10 mouse cellular contexts compared by ENCODE assay signal in genomic region chr5:139764296-139764695, GRCm38 (mm10). TPM values are rescaled to one million over a fixed set of nuclear protein-coding genes. Genes with fewer than 3 reads are reported as not detected.
DNase-seq lines count a peak whose midpoint lies in the region; TF ChIP-seq lines count a peak whose summit lies in the region.
"Had no signal": no experiment of that assay in that cellular context is flagged by ENCODE, and none has a peak within 500 bp of the region (broad histone marks: within the 10 kb centered on the region; RNA-seq: fewer than 3 reads in every experiment).

No protein-coding gene starts in this region.

- no peak overlapping the region for H3K9ac ChIP-seq in CH12.LX (ENCODE audit: insufficient read depth, low read depth)
- H3K9ac ChIP-seq: lung, embryonic 15.5 days; stomach, embryonic 15.5 days had no signal

- no peak for DNase-seq in layer of hippocampus, adult 2 months (ENCODE audit: low spot score in 2 of 2)
- no peak for DNase-seq in layer of hippocampus, adult 9-10 months (ENCODE audit: low spot score)
- peak; percentile 40 for DNase-seq in CH12.LX (ENCODE audit: extremely low read depth)
- DNase-seq in R1 (ENCODE audit: low read depth, low spot score) = peak; percentile 69
- DNase-seq in kidney, postnatal 4 days = peak; percentile 45 to 61
- no peak for DNase-seq in Muller cell, postnatal 12 days (ENCODE audit: inconsistent ontology term)
- DNase-seq in urinary bladder, postnatal 25 days (ENCODE audit: low spot score) = no peak
- no peak for DNase-seq in adrenal gland, postnatal 25 days

- no peak for TF ChIP-seq EP300 in CH12.LX (IDR thresholded peaks at IDR 0.05; ENCODE audit: low read length)

- H3K27me3 ChIP-seq in CH12.LX (replicated peaks) = no peaks in the 10 kb centered on the region
- H3K27me3 ChIP-seq: lung, embryonic 15.5 days; stomach, embryonic 15.5 days had no signal

- no peaks in the 10 kb centered on the region for H3K79me2 ChIP-seq in CH12.LX (replicated peaks; ENCODE audit: control insufficient read depth, extremely low read depth, insufficient read depth, poor library complexity, severe bottlenecking)

- dilution Hi-C loops in CH12.LX (cut with MboI; ENCODE audit: extremely low pct_ligation_motif_present, extremely low pct_unique_long_range_greater_than_20kb, low sequenced_read_pairs) = no loop called here

- H3K9me3 ChIP-seq in CH12.LX (replicated peaks; ENCODE audit: low read length) = no peaks in the 10 kb centered on the region
- H3K9me3 ChIP-seq: lung, embryonic 15.5 days; stomach, embryonic 15.5 days had no signal

- TF ChIP-seq POLR2A in CH12.LX (IDR thresholded peaks at IDR 0.05; ENCODE audit: low read depth, low read length) = no peak

- H3K36me3 ChIP-seq in CH12.LX (replicated peaks in 1 of 2; ENCODE audit: control insufficient read depth in 1 of 2, insufficient read depth in 1 of 2, low read length in 1 of 2) = peaks cover 95 to 99% of the 10 kb centered on the region in 2 experiments

- in situ Hi-C loops in CH12.LX (cut with MboI; ENCODE audit: low pct_ligation_motif_present, low pct_unique_long_range_greater_than_20kb, low sequenced_read_pairs) = no loop called here

- TF ChIP-seq RAD21 in CH12.LX (IDR thresholded peaks at IDR 0.05; ENCODE audit: low read depth, low read length) = no peak; the same call in none of the 2 replicates

- no peak overlapping the region for H3K27ac ChIP-seq in layer of hippocampus, adult 2 months
- H3K27ac ChIP-seq in CH12.LX (ENCODE audit: insufficient read depth, low read depth) = no peak overlapping the region
- H3K27ac ChIP-seq: lung, embryonic 15.5 days; stomach, embryonic 15.5 days had no signal

- H3K4me3 ChIP-seq in layer of hippocampus, adult 2 months = no peak overlapping the region
- H3K4me3 ChIP-seq in CH12.LX (replicated peaks in 1 of 3; ENCODE audit: low read depth in 2 of 3, low read length in 2 of 3, poor library complexity in 1 of 3) = no peak overlapping the region
- H3K4me3 ChIP-seq: lung, embryonic 15.5 days; stomach, embryonic 15.5 days had no signal

- TF ChIP-seq CTCF in layer of hippocampus, adult 2 months (conservative IDR thresholded peaks at IDR 0.05) = peak; percentile 74
- TF ChIP-seq CTCF in CH12.LX (conservative IDR thresholded peaks at IDR 0.05 in 1 of 2, IDR thresholded peaks at IDR 0.05 in 1 of 2; ENCODE audit: low read depth in 2 of 2, low read length in 2 of 2) = peak; percentile 61 to 76

- no peak overlapping the region for H3K4me2 ChIP-seq in CH12.LX (ENCODE audit: insufficient read depth, low read depth, poor library complexity, severe bottlenecking)
- H3K4me2 ChIP-seq: lung, embryonic 15.5 days; stomach, embryonic 15.5 days had no signal

- H3K4me1 ChIP-seq in CH12.LX (ENCODE audit: control insufficient read depth in 1 of 2, insufficient read depth in 2 of 2) = no peaks in the 10 kb centered on the region
- H3K4me1 ChIP-seq: lung, embryonic 15.5 days; stomach, embryonic 15.5 days had no signal

TF ChIP-seq in CH12.LX, 34 proteins besides CTCF, POLR2A, EP300 and RAD21:
- TF ChIP-seq POLR2AphosphoS2 (IDR thresholded peaks at IDR 0.05; ENCODE audit: low read depth, low read length) = no peak
- no peak for TF ChIP-seq BHLHE40 (IDR thresholded peaks at IDR 0.05; ENCODE audit: low read depth, low read length)
- TF ChIP-seq MYC (IDR thresholded peaks at IDR 0.05; ENCODE audit: low read depth, low read length) = no peak
- TF ChIP-seq TCF12 (IDR thresholded peaks at IDR 0.05; ENCODE audit: low read depth, low read length) = no peak
- no peak for TF ChIP-seq JUND (conservative IDR thresholded peaks at IDR 0.05; ENCODE audit: low read depth, low read length)

RNA-seq across cellular contexts. Expression of gene Ints1, which starts 11.2 kb away (rescaled TPM):
- 100 to 1,000 TPM in 1 of 2 experiments, 10 to 100 TPM in 1; 94.7 to 103 TPM for total RNA-seq in layer of hippocampus, adult 2 months (2021)
- 88.2 and 94.0 TPM in 2 replicates for total RNA-seq in CH12.LX (2012; rRNA removed)
- 19.8 and 23.2 TPM in 2 replicates for total RNA-seq in CH12.LX (2014; rRNA removed)
- polyA plus RNA-seq in CH12.LX (2012; ENCODE audit: insufficient read length, low read depth) = 47.4 and 72.1 TPM in 2 replicates
- 61.3 and 61.9 TPM in 2 replicates for total RNA-seq in adrenal gland, postnatal 25 days (2021)

RNA-seq across cellular contexts. Expression of gene Mafk, which starts 27.0 kb away (rescaled TPM):
- 1 to 10 TPM; 9.2 to 9.9 TPM for total RNA-seq in layer of hippocampus, adult 2 months (2021)
- total RNA-seq in CH12.LX (2012; rRNA removed) = 16.4 and 20.0 TPM in 2 replicates
- 23.6 and 23.8 TPM in 2 replicates for total RNA-seq in CH12.LX (2014; rRNA removed)
- 24.1 and 24.7 TPM in 2 replicates for polyA plus RNA-seq in CH12.LX (2012; ENCODE audit: insufficient read length, low read depth)
- 29.6 and 30.6 TPM in 2 replicates for total RNA-seq in adrenal gland, postnatal 25 days (2021)

RNA-seq across cellular contexts. Expression of gene Micall2, which starts 28.2 kb away (rescaled TPM):
- total RNA-seq in layer of hippocampus, adult 2 months (2021) = 1 to 10 TPM; 1.4 to 1.6 TPM
- total RNA-seq in CH12.LX (2012; rRNA removed) (1.7 and 2.1 TPM in 2 replicates), CH12.LX (2014; rRNA removed) (1.2 and 1.3 TPM in 2 replicates)
- polyA plus RNA-seq in CH12.LX (2012; ENCODE audit: insufficient read length, low read depth) = 1.7 and 3.0 TPM in 2 replicates
- 12.8 and 13.1 TPM in 2 replicates for total RNA-seq in adrenal gland, postnatal 25 days (2021)

RNA-seq across cellular contexts. Expression of gene Tmem184a, which starts 55.4 kb away (rescaled TPM):
- 1 to 10 TPM in 1 of 2 experiments, under 1 TPM in 1; 0.25 to 1.9 TPM for total RNA-seq in layer of hippocampus, adult 2 months (2021)
- total RNA-seq in CH12.LX (2012; rRNA removed) (0.08 TPM in 1 of 2 replicates, not detected in the other), CH12.LX (2014; rRNA removed) (0.08 and 0.20 TPM in 2 replicates)
- 0.16 TPM in 2 replicates for polyA plus RNA-seq in CH12.LX (2012; ENCODE audit: insufficient read length, low read depth)
- total RNA-seq in adrenal gland, postnatal 25 days (2021) = not detected in 2 replicates

Comparison
In these comparisons a context has a peak if more than half of its experiments do, and no peak if none do; other contexts are left out.
1. DNase-seq: peak in CH12.LX (single experiment), R1 (single experiment) and kidney, postnatal 4 days (2 of 2); none in layer of hippocampus, adult 2 months (0 of 2), layer of hippocampus, adult 9-10 months (single experiment), Muller cell, postnatal 12 days (single experiment), urinary bladder, postnatal 25 days (single experiment) and adrenal gland, postnatal 25 days (single experiment).